Mouse (Mus musculus): ENCODE data around the gene Spata16.

DNA sequence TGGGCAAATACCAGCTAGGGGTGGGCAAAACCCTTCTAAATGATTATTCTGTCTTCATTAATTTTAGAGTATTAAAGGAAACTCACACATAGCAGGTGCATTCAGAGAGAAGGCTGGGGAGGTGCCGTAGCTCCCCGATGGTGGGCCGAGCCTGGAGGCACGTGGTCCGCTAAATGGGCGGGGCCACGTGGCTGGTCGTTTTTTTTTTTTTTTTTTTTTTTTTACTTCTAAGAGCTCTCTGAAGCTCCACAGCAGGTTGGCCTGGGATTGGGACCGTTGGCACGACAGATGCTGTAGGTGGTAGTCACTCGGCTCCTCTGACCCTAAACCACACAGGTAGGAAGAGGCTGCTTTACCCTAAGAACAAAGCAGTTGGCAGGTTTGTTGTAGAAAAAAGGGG is at the start of gene Spata16:
- TF ChIP-seq CTCF (IDR thresholded peaks at IDR 0.05; ENCODE audit: low read depth, low read length) = no peak
- no peak for TF ChIP-seq POLR2A (IDR thresholded peaks at IDR 0.05; ENCODE audit: borderline replicate concordance, low read depth, low read length)
